Mouse (Mus musculus): ENCODE data around the gene Pwwp2b.

The Pwwp2b gene

DNA sequence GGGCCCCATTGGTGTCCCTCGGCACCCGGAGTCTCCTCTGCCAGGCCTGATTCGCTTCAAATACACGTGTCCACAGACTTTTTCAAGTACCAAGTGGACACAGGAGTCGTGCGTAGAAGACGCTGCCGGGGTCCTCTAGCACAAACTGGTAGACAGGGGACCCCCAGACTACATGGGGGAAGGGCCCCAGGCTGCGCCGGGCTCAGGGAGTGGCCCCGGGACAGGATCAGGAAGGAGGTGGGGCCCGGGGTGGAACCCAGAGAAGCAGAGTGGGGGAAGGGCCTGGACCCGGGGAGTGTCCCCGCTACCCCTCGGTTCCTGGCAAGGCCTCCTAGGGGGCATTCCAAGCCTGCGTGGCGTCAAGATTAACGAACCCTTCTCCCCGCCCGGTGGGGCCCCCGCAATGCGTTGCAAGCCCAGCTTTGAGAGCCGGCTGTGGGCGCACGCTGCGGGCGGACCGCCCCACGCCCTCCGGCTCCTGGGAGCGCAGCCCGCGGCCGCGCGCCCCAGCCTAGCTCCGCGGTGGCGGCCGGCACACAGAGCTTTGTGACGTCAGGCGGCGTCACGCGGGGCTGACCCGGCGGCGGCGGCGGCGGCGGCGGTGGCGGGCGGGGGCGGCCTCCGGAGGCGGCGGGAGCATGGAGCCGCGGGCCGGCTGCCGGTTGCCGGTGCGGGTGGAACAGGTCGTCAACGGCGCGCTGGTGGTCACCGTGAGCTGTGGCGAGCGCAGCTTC is at the start of gene Pwwp2b:
Gene Pwwp2b, plus strand, starts transcription at position 602 of the 734 bp plus-strand sequence.
- peak; percentile 79 for DNase-seq (ENCODE audit: extremely low spot score)

DNA sequence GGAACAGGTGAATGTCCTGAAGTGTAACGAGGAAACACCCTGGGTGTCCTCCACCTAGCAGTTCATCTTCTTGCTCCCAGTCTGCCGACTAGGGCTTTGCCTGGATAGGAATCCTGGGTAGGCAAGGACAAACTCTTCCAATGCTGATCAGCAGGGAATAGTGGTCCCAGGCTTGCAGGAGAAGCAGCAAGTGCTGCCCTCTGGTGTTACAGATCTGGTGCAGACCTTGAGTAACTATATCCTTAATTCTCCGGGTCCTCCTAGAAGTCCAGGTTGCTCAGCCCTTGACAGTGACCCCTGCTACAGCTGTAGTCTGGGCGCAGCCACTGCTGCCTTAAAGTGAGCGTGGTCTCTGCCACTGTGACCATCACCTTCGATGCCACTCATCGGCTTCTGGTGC is 48.2 kb upstream of the Pwwp2b start:
- peak; percentile 65 for DNase-seq (ENCODE audit: extremely low spot score)

DNA sequence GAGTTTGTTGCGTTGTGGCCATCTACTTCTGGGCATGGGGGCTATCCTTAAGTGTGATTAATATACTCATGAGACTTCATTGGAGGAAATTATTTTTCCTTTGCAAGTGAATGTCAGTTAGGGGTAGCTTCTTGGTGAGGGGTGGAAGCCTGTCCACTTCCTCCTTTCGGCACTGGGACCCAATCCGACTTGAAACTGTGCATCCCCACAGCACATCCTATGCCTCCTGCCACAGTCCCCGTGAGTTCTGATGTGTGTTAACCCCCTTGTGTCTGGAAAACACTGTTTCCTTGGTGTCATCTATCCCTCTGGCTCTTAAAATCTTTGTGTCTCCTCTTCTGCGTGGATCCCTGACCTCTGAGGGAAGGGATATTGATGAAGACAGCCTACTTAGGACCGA is 47.1 kb upstream of the Pwwp2b start:
- DNase-seq (ENCODE audit: extremely low spot score) = no peak

DNA sequence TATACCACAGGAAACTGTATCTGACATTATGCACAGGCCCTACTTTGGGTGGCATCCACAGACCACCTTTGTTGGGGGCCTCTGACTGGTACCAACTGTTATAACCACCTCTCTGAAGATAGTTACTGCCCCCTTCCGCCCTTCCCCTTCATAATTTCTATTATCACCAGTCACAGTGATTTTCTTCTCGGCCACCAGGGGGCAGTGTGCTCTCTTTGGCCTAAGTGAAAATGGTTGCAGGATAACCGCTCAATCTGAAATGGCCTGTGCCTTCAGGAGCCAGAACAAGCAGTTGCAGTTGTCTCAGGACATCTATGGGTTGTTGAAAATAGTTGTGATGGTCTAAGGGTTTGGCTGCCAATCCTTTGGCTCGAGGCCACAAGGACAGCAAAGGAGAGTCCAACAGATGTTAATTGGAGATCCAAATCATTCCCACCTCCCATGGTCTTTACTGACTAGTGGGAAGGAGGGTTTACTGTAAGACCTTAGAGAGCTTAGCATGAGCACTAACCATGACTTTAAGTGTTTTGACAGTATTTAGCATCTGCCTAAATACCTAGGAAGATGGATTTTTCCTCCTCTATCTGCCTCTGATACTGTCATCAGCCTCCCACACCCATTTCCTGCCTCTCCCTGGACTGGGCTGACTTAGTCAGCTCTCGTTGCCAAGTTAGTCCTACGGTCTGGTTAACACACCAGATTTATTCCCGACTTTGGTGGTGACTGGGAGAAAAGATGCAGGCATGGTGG is 40.1 kb upstream of the Pwwp2b start:
- DNase-seq (ENCODE audit: extremely low spot score) = peak; percentile 60

DNA sequence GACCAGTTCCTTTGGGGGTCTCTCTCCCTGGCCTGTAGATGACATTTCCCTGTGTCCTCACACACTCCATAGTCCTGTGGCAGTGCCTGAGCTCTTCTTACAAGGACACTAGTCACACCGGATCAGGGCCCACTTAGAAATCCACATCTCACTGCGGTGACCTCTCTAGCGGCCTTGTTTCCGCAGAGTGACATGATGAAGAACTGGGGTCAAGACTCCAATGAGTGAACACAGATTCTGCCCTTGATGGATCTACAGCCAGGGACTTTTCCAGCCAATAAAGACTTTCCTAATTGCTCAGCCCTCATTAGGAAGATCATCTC is 39.5 kb upstream of the Pwwp2b start:
- no peak for DNase-seq (ENCODE audit: extremely low spot score)

DNA sequence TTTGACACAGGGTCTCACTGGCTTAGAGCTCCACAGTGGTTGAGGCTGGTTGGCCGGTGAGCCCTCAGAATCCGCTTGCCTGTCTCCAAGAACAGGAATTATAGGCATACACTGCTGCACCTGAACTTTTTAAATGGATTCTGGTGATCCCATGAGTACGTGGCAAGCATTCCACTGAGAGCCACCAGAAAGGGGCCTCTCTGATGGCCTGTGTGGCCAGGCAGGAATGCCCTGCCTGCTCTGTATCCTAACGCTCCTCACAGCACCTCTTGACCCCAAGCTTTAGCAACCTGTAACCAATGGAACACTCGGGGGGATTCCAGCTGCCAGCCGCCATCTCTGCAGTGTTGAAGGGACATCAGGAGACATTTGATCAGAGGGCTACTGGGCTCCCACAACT is 36.5 kb upstream of the Pwwp2b start:
- DNase-seq (ENCODE audit: extremely low spot score) = no peak

DNA sequence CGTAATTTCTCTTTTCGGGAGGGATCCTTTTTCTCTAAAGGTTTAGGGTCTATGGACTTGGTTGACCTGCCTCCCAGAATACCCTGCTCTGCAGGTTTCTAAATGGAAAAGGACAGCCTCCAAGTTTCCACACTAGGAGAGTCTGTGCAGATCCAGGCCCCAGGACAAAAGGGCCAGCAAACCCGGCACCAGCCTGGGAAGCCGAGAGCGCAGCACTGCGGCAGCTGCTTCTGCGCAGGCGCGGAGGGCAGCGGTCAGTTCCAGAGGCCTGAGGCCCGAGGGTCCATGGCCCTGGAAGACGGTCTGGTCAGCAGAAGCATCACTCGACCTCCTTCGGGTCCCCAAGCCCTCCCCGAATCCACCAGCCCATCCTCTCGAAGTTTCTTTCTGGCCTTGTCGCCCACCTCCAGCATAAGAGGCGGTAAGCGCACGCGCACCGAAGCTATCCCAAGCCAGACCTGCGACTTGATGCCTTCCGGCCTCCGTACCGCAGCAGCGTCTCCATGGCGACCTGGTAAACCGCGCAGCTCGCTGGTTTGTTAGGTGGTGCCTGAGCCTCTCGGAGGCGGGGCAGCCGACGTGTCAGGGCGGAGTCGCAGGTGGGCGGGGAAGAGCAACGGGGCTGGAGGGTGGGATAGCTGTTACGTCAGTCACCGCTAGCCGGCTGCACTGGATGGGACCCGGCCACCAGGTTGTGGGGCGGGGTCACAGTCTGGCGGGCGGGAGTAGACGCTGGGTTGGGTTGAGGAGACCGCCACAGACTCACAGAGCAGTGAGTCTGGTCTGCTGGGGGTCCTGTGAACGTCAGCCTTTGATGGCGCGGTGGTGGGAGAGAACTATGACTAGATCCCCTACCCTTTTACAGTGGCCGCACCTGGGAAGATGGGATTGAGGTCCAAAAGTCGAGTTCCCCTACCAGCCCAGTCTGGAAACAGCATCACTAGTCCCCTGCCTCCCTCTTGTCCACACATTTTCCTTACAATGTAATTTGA is 35.2 kb upstream of the Pwwp2b start, which contains the start of the genes Lrrc27 and Stk32c:
Gene Lrrc27, plus strand, starts transcription at position 235 of the 992 bp plus-strand sequence.
Gene Stk32c, minus strand, starts transcription at position 554 of the 992 bp plus-strand sequence.
- DNase-seq (ENCODE audit: extremely low spot score) = peak; percentile 99

DNA sequence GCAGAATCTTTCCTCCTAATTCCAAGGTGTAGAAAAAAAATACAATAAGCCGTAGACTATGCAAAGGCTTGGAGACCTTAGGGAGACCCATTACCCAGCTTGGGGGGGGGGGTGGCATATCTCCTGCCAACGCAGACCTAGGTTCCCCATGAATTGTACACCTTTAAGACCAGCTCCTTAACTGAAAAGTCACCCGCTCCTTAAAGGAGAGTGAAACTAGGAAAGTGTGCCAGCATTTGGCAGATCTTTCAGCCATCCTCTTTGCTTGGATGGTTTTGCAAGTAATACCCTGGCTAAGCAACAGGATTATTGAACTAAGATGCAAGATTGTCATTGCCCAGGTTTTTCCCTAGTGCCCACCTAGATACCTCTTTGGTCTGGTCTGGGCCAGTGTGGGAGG is 34.5 kb upstream of the Pwwp2b start:
- no peak for DNase-seq (ENCODE audit: extremely low spot score)

DNA sequence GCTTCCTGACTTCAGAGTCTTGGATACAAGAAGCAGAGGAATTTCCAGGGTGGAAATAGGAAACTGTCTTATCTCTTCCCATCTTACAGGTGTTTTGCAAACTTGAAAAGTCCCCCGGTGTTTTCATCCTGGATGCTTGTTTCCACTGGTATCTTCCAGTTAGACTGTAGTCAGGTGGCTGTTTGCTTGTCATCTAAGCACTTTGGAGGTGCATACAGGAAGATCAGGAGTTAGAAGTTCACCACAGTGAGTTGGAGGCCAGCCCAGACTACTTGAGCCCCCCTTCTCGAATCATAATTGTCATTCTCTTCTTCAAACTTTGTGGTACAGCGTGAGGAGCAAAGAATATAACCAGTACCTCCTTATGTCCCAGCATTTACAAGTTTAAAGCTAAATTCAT is 34.1 kb upstream of the Pwwp2b start:
- no peak for DNase-seq (ENCODE audit: extremely low spot score)

DNA sequence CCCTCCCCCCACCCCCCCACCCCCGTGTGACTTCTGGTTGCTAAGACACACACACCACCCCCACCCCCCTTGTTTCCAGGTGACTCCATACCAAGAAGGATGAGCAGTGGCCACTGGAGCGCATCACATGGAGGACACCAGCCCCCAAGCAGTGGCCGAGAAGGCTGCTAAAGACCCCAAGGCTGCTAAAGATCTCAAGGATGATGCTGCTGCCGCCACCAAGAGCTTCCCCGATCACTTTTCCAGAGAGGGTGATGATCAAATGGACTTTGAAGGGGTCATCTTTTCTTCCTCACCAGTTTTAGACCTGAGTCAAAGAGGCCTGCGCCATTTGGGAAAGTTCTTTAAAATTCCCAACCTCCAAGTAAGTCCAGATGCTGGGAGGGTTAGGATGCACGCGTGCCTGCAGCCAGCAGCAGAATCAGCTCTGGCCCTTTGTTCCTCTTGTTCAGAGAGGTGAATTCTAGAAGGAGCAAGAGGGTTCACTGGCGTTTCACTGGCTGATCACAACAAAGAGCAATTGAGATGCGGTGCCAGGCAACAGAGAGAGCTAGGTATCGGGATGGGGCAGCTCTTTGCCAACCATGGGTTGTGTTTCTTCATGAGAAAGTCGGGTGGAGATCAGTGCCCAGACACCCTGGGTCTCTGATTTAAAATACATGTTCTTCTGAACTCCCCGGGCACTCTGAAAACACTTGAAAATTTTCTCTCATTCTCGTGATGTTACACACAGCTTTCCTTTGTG is 33.5 kb upstream of the Pwwp2b start:
- DNase-seq (ENCODE audit: extremely low spot score) = no peak

DNA sequence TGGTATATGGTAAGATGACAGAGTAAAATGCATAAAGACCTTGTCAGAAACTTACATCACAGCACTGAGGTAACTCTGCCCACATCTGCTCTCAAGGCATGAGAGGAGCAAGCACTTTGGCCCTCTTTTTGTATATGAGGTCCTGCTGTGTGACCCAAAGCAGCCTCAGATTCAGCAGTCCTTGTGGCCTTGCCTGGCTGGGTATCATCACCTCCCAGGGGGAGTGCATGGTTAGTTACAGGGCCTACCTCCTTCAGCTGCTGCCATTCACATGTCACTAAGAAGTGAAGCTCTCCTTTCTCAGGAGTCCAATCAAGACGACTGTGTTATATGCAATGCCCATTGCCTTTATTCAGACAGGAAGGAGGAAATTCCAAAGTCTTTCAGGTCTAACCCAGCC is 32.8 kb upstream of the Pwwp2b start:
- DNase-seq (ENCODE audit: extremely low spot score) = no peak

DNA sequence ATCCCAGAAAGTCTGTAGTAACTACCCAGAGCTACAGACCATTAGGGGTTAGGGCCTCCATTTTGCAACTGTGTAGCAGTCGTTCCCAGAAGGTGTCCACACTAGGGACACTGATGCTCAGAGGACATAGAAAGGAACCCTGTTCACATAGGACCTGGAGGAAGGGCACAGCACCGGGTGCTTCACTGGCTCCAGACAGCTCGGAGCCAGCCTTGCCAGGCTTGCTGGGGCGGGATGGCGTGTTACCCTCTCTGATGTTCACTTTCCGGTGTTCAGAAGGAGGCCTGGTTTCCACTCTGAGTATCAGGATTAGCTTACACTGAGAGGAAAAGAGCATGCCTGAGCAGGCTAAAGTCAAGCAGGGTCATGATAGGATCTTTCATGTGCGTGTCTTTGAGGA is 32.3 kb upstream of the Pwwp2b start:
- no peak for DNase-seq (ENCODE audit: extremely low spot score)

DNA sequence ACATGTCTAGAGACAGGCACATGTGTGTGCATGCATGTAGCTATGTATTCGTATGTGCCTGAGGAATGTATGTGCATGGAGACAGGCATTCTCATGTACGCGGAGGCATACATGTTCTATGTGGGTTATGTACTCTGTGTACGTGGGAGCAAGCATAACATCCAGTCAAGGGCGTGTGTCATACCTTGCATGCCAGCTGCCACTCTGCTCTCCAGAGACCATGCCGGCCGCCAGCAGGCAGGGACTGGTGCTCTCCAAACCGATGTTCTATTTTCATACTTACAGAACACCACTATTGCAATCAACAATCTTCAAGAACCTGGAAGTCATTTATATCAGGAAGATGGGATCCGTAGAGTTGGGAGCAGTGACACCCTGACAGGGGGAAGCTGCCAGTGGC is 31.8 kb upstream of the Pwwp2b start:
- DNase-seq (ENCODE audit: extremely low spot score) = no peak

DNA sequence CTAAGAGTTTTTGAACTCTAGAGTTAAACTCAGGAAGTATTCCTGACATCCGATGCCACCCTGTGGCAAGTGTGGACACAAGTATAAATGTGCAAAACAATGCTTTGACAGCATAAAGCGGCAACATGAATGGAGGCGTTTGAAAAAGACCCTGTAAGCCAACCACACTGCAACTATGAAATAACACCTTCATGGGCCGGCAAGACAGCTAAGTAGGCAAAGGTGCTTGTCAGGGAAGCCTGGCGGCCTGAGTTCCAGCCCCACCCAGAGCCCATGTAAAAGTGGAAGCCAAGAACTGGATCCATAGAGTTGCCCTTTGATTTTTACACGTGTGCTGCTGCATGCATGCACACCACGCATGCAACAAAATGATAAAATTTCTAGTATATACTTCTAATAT is 31.2 kb upstream of the Pwwp2b start:
- DNase-seq (ENCODE audit: extremely low spot score) = no peak

DNA sequence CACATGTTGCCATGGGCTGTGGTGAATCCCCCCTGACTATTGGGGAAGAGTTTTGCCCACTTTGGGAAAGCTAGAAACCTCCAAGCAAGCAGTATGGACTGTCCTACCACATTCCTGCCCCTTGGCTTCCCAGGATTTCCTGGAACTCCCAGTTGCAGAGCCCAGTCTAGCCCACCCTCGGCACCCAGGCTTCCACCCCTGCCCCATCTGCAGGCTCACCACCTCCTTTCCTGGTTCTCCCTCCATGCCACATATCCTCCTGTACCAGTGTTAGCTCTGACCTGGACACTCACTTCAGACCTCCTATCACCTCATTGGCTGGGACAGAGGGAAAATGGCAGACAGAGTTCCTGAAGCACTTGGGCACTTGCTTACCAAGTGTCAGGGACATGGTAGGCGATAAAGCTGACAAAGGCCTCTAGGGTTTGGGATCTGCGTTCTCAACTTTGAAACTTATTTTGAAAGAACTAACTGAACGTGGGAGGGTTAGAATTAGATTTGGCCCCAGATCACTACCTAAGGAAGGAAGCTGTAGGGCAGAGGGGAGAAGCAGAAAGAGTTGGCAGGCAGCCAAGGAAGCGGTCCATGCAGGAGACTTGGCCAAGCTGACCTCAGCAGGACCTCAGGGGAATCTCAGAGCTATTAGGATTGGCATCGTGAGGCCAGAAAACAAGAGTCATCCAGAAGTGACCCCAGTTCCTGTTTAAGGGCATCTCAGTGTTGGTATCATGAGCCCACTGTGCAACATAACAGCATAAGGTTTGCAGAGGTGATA is 29.5 kb upstream of the Pwwp2b start:
- no peak for DNase-seq (ENCODE audit: extremely low spot score)

DNA sequence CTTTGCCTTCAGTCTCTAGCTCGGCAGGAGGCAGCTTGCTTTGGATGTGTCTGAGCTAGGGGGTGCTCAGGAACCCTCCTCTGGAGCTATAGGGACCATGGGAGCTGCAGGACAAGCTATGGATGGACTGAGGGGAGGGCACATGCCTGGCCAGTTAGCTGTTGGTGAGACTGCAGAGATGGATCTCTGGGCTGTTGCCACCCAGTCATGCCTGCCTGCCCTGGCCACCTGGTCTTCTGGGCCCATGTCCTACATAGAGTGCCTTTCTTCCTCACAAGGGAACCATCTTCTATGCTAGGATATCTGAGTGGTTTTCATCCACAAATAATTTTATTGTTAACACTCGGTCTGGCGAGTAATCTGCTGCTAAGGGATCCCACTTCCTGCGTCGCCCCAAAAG is 28.8 kb upstream of the Pwwp2b start:
- no peak for DNase-seq (ENCODE audit: extremely low spot score)

DNA sequence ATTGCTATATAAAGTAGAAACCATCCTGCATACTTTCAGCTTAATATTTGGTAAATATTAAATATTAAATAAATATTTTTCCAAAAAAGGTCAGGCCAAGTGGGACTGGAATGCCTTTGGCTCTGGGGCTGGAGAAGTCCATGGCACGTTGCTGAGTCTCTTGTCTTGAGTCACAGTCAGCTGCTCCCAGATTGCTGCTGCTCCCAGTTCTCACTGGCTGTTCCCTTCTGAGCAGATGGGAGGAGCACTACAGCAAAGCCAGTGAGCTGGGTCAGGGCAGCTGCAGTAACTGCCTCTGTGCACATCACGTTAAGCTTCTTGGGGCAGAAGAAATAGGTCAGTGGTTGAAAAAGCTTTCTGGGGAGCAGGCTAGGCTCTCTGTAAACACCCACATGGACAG is 28.0 kb upstream of the Pwwp2b start:
- DNase-seq (ENCODE audit: extremely low spot score) = no peak

DNA sequence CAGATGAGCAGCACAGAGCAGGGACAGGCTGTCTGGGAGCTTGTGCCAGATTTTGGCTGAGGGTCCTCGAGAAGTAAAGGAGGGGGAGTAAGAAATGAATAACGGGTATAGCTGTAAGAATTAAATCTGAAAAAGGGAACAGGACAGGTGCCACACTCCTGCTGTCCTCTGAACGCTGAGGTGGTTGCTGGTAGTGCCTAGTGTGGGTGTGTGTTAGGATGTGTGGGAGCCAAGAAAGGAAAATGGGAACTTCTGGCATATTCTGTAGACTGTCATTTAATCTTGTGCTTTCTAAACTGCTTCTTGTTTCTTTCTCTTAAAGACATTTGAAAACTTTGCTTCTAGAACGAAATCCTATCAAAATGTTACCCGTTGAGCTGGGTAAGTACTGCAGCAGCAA is 27.2 kb upstream of the Pwwp2b start:
- DNase-seq (ENCODE audit: extremely low spot score) = no peak

DNA sequence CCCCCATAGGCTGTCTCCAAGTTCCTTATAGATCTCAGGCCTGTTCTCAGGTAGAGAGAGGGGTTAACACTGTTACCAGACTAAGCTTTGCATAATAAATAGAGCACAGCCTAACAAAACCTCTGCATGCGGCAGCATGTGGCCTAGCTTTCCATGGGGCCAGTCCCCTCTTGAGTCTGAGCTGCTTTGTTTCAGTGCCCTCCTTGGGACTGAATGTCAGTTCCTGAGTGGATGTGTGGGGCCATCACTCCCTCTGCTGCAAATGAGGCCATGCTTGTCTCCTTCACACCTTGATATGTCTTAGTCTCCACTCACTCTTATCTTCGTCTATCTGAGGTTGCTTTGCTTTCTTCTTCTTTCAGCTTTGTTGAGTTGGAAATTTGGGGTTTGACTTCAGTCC is 26.4 kb upstream of the Pwwp2b start:
- no peak for DNase-seq (ENCODE audit: extremely low spot score)

DNA sequence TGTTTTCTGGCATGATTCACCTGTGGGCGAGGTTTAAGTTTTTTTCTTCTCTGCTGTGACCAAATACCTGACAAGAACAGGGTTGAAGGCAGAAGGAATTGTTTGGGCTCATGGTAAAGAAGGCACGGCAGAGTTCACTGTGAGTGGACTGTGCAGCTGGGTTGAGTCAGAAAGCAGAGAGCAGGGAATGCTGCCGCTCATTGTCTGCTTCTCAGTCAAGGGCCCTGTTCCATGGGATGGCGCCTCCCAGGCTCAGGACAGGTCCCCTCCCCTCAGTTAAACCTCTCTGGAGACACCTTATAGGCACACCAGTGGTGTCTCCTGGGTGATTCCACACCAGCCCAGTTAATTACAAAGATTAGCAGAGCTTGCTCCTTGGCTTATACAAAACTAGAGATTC is 25.9 kb upstream of the Pwwp2b start:
- DNase-seq (ENCODE audit: extremely low spot score) = no peak

DNA sequence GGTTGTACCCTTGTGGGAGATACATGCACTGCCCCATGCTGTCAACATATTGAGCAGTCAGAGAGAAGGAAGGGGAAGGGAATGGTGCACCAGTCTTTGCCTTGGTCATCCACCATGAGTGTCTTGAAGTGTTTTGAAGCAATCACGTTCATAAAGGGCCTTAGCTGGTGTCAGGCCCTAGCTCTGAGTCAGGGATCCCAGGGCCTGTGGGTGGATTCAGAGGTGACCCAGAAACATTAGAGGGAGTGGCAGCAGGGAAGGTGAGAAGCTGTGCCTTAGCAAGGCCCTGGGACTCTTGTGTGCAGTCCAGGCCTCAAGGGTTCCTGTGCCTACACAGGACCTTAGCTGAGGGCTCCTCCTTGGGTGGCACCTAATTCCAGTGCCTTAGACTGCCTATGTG is 24.2 kb upstream of the Pwwp2b start:
- DNase-seq (ENCODE audit: extremely low spot score) = no peak

All from embryo, embryonic 9.5 days (tissue).